Mouse (Mus musculus): ENCODE results near the gene Selenon. TPM values are rescaled to one million over a fixed set of nuclear protein-coding genes. Genes with fewer than 3 reads are reported as not detected.

Selenon gene
- polyA plus RNA-seq, 1 experiment from 2014 or later, result 31.9 TPM

- Histone ChIP-seq H3K9ac (no peak overlapping the region), H3K27me3 (replicated peaks) (no peaks in the 10 kb centered on the region), H3K4me2 (no peak overlapping the region), H3K4me1 (replicated peaks) (peaks cover 43% of the 10 kb centered on the region), H3K27ac (ENCODE audit: poor library complexity, severe bottlenecking) (no peak overlapping the region), H3K36me3 (peaks cover 29% of the 10 kb centered on the region), H3K9me3 (replicated peaks) (no peaks in the 10 kb centered on the region), H3K4me3 (no peak overlapping the region)
- no peak for ATAC-seq (ENCODE audit: insufficient number of reproducible peaks, low FRiP score)
- 70% methylated on average over 2 of the region's 2 CpGs for WGBS
Measured at GRCm38 (mm10) chr4:134577281-134577680, 25.3 kb upstream of the Selenon start.

- Histone ChIP-seq H3K9ac (no peak overlapping the region), H3K9me3 (replicated peaks) (no peaks in the 10 kb centered on the region), H3K4me3 (no peak overlapping the region), H3K36me3 (peaks cover 35% of the 10 kb centered on the region), H3K27me3 (replicated peaks) (no peaks in the 10 kb centered on the region), H3K27ac (ENCODE audit: poor library complexity, severe bottlenecking) (no peak overlapping the region), H3K4me2 (no peak overlapping the region), H3K4me1 (replicated peaks) (peaks cover 33% of the 10 kb centered on the region)
- WGBS, result 44% methylated on average over 11 of the region's 11 CpGs
- ATAC-seq (ENCODE audit: insufficient number of reproducible peaks, low FRiP score), result no peak
Measured at GRCm38 (mm10) chr4:134575486-134575885, 23.5 kb upstream of the Selenon start.

- WGBS, result 84% methylated on average over 24 of the region's 24 CpGs
- H3K9ac ChIP-seq, result no peak overlapping the region
- H3K4me2 ChIP-seq, result no peak overlapping the region
- peaks cover 57% of the 10 kb centered on the region for H3K36me3 ChIP-seq
- no peak overlapping the region for H3K4me3 ChIP-seq
- no peaks in the 10 kb centered on the region for H3K27me3 ChIP-seq (replicated peaks)
- no peak for ATAC-seq (ENCODE audit: insufficient number of reproducible peaks, low FRiP score)
- no peak overlapping the region for H3K27ac ChIP-seq (ENCODE audit: poor library complexity, severe bottlenecking)
- H3K4me1 ChIP-seq (replicated peaks), result 0 out of 2 replicates have a peak, but pooled peaks cover 6% of the 10 kb centered on the region
- H3K9me3 ChIP-seq (replicated peaks), result no peaks in the 10 kb centered on the region
Measured at GRCm38 (mm10) chr4:134572449-134573300, 20.7 kb upstream of the Selenon start.

GRCm38 (mm10) chr4:134570704-134571451, 18.9 kb upstream of the Selenon start:
- H3K4me3 ChIP-seq, result no peak overlapping the region
- WGBS, result 77% methylated on average over 14 of the region's 14 CpGs
- ATAC-seq (ENCODE audit: insufficient number of reproducible peaks, low FRiP score), result no peak
- 0 out of 2 replicates have a peak, but pooled peaks cover 5% of the 10 kb centered on the region for H3K4me1 ChIP-seq (replicated peaks)
- H3K9ac ChIP-seq, result no peak overlapping the region
- no peak overlapping the region for H3K27ac ChIP-seq (ENCODE audit: poor library complexity, severe bottlenecking)
- H3K9me3 ChIP-seq (replicated peaks), result no peaks in the 10 kb centered on the region
- peaks cover 68% of the 10 kb centered on the region for H3K36me3 ChIP-seq
- H3K4me2 ChIP-seq, result no peak overlapping the region
- H3K27me3 ChIP-seq (replicated peaks), result no peaks in the 10 kb centered on the region

- H3K27ac ChIP-seq (ENCODE audit: poor library complexity, severe bottlenecking), result no peak overlapping the region
- H3K4me2 ChIP-seq, result no peak overlapping the region
- H3K27me3 ChIP-seq (replicated peaks), result no peaks in the 10 kb centered on the region
- H3K9me3 ChIP-seq (replicated peaks), result peaks cover 3% of the 10 kb centered on the region; the same call in 1 of the 2 replicates
- WGBS, result 83% methylated on average over 8 of the region's 8 CpGs
- H3K4me3 ChIP-seq, result no peak overlapping the region
- H3K36me3 ChIP-seq, result peaks cover 70% of the 10 kb centered on the region
- H3K9ac ChIP-seq, result no peak overlapping the region
- ATAC-seq (ENCODE audit: insufficient number of reproducible peaks, low FRiP score), result no peak
- H3K4me1 ChIP-seq (replicated peaks), result no peaks in the 10 kb centered on the region
Measured at GRCm38 (mm10) chr4:134569831-134570230, 17.9 kb upstream of the Selenon start.

- peaks cover 70% of the 10 kb centered on the region for H3K36me3 ChIP-seq
- H3K27me3 ChIP-seq (replicated peaks), result no peaks in the 10 kb centered on the region
- H3K4me3 ChIP-seq, result no peak overlapping the region
- 72% methylated on average over 6 of the region's 6 CpGs for WGBS
- H3K9me3 ChIP-seq (replicated peaks), result peaks cover 3% of the 10 kb centered on the region; the same call in 1 of the 2 replicates
- H3K4me2 ChIP-seq, result no peak overlapping the region
- H3K9ac ChIP-seq, result no peak overlapping the region
- H3K4me1 ChIP-seq (replicated peaks), result no peaks in the 10 kb centered on the region
- H3K27ac ChIP-seq (ENCODE audit: poor library complexity, severe bottlenecking), result no peak overlapping the region
- no peak for ATAC-seq (ENCODE audit: insufficient number of reproducible peaks, low FRiP score)
Measured at GRCm38 (mm10) chr4:134569205-134569604, 17.2 kb upstream of the Selenon start.

GRCm38 (mm10) chr4:134567377-134568226, 15.6 kb upstream of the Selenon start:
- Histone ChIP-seq H3K4me3 (no peak overlapping the region), H3K9me3 (replicated peaks) (peaks cover 3% of the 10 kb centered on the region; the same call in 1 of the 2 replicates), H3K9ac (no peak overlapping the region), H3K4me2 (no peak overlapping the region), H3K27me3 (replicated peaks) (no peaks in the 10 kb centered on the region), H3K36me3 (peaks cover 77% of the 10 kb centered on the region), H3K27ac (ENCODE audit: poor library complexity, severe bottlenecking) (no peak overlapping the region), H3K4me1 (replicated peaks) (no peaks in the 10 kb centered on the region)
- 48% methylated on average over 19 of the region's 19 CpGs for WGBS
- no peak for ATAC-seq (ENCODE audit: insufficient number of reproducible peaks, low FRiP score)

GRCm38 (mm10) chr4:134564093-134564492, 12.1 kb upstream of the Selenon start:
- Histone ChIP-seq H3K36me3 (peaks cover 75% of the 10 kb centered on the region), H3K9me3 (replicated peaks) (peaks cover 3% of the 10 kb centered on the region; the same call in 1 of the 2 replicates), H3K9ac (no peak overlapping the region), H3K27me3 (replicated peaks) (no peaks in the 10 kb centered on the region), H3K4me1 (replicated peaks) (0 out of 2 replicates have a peak, but pooled peaks cover 1% of the 10 kb centered on the region), H3K4me3 (no peak overlapping the region), H3K27ac (ENCODE audit: poor library complexity, severe bottlenecking) (no peak overlapping the region), H3K4me2 (no peak overlapping the region)
- no peak for ATAC-seq (ENCODE audit: insufficient number of reproducible peaks, low FRiP score)
- 74% methylated on average over 6 of the region's 6 CpGs for WGBS

GRCm38 (mm10) chr4:134563624-134564023, 11.7 kb upstream of the Selenon start:
- H3K27ac ChIP-seq (ENCODE audit: poor library complexity, severe bottlenecking), result no peak overlapping the region
- H3K4me2 ChIP-seq, result no peak overlapping the region
- peaks cover 6% of the 10 kb centered on the region; the same call in 1 of the 2 replicates for H3K4me1 ChIP-seq (replicated peaks)
- H3K9me3 ChIP-seq (replicated peaks), result peaks cover 3% of the 10 kb centered on the region; the same call in 1 of the 2 replicates
- ATAC-seq (ENCODE audit: insufficient number of reproducible peaks, low FRiP score), result no peak
- peaks cover 70% of the 10 kb centered on the region for H3K36me3 ChIP-seq
- no peaks in the 10 kb centered on the region for H3K27me3 ChIP-seq (replicated peaks)
- 76% methylated on average over 16 of the region's 16 CpGs for WGBS
- H3K4me3 ChIP-seq, result no peak overlapping the region
- H3K9ac ChIP-seq, result no peak overlapping the region

- H3K9me3 ChIP-seq (replicated peaks), result peaks cover 3% of the 10 kb centered on the region; the same call in 1 of the 2 replicates
- H3K36me3 ChIP-seq, result peaks cover 56% of the 10 kb centered on the region
Measured at GRCm38 (mm10) chr4:134562014-134562413, 10.0 kb upstream of the Selenon start.

More at GRCm38 (mm10) chr4:134562014-134562413, 10.0 kb upstream of the Selenon start:
- Histone ChIP-seq H3K9ac (no peak overlapping the region), H3K4me1 (replicated peaks) (peaks cover 17% of the 10 kb centered on the region), H3K4me2 (no peak overlapping the region), H3K27me3 (replicated peaks) (no peaks in the 10 kb centered on the region), H3K4me3 (no peak overlapping the region), H3K27ac (ENCODE audit: poor library complexity, severe bottlenecking) (no peak overlapping the region)
- ATAC-seq (ENCODE audit: insufficient number of reproducible peaks, low FRiP score), result no peak
- WGBS, result 86% methylated on average over 2 of the region's 2 CpGs
